Mouse (Mus musculus): ENCODE measurements around the gene Vcpkmt.

DNA sequence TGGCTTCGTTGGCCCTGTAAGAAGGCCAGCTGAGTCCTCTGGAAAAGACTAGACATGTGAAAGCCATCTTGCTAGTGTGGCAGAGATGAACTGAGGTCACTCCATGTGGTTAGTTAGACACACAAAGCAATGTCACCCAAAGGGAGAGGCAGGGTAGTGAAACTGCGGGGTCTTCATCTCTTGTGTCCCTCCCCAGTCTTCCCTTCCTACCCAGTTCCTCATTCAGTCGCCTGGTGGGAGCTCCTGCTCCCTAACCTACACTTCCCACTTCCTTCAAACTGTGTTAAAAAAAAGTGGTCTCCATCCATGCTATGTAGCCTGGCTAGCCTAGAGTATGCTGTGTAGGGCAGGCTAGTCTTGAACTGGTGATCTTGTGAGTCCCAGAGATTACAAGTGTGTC, 50.3 kb downstream of the Vcpkmt start:
- no peak for TF ChIP-seq CTCF (IDR thresholded peaks at IDR 0.05; ENCODE audit: control insufficient read depth, insufficient read depth, low read length)
- TF ChIP-seq POLR2A (IDR thresholded peaks at IDR 0.05; ENCODE audit: borderline replicate concordance, control insufficient read depth, low read depth, low read length), result no peak

All from bone marrow, adult 2 months (tissue).